In genomic region chr10:16524101-16524500, GRCm38 (mm10) we compare ENCODE assay signal across 13 mouse cellular contexts.
"Had no signal": no experiment of that assay in that cellular context is flagged by ENCODE, and none has a peak within 500 bp of the region (broad histone marks: within the 10 kb centered on the region; RNA-seq: fewer than 3 reads in every experiment).

No protein-coding gene starts in this region.

- ATAC-seq: liver, postnatal 0 days; midbrain, embryonic 16.5 days had no signal

- H3K27me3 ChIP-seq: limb, embryonic 12.5 days; liver, embryonic 13.5 days; lung, embryonic 15.5 days; midbrain, embryonic 12.5 days had no signal

- DNase-seq: kidney, adult 2 months; kidney, postnatal 25 days; layer of hippocampus, adult 9-11 months; liver; liver, embryonic 13.5 days; liver, postnatal 0 days; lung, postnatal 14 days; thymus, adult 18-20 months; thymus, postnatal 14 days had no signal

- H3K36me3 ChIP-seq: limb, embryonic 12.5 days; liver, embryonic 13.5 days; lung, embryonic 15.5 days; midbrain, embryonic 12.5 days had no signal

- H3K4me3 ChIP-seq: limb, embryonic 12.5 days; liver, embryonic 13.5 days; lung, embryonic 15.5 days; midbrain, embryonic 12.5 days had no signal

- H3K4me2 ChIP-seq: limb, embryonic 12.5 days; liver, embryonic 13.5 days; lung, embryonic 15.5 days; midbrain, embryonic 12.5 days had no signal
